Mouse (Mus musculus): Measurements from ENCODE around the gene Myl3.

The Myl3 gene

DNA sequence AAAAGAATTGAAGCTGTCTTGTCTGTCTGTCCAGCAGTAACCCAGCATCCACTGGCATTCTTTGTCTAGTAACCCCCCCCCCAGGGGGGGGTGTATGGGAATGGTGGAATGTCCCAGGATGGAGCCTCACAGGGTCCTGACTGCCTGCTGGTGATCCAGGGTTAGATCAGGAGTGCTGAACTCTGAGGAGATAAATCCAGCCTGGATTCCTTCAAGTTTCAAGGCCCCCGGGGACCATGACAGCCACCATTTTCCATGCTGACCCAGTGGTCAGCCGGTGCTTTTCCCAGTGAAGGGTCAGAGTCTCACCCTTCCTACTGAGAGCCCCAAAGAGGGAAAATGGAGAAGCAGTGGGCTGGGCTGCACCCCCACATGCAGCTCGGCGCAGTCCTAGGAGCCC, 9.8 kb upstream of the Myl3 start:
- DNase-seq (ENCODE audit: low read depth): no peak

DNA sequence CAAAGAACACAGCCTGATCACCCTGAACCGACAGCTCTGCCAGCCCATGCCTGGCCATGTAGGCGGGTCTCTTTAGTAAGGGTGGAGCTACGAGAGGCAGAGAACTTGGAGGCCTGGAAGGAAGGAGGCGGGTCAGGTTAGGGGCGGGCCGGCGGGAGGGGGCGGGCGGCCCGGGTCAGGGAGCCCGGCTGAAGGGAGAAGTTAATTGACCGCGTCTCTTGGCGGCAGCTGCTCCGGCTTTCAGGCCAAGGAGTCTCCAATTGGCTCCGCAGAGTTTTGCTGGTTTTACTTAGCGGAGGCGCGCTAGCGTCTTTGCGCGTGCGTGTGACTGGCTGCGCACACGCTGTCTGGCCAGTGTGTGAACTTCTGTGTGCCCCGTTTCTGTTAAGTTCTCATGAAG, 9.0 kb upstream of the Myl3 start:
- peak; percentile 89 for DNase-seq (ENCODE audit: low read depth)

DNA sequence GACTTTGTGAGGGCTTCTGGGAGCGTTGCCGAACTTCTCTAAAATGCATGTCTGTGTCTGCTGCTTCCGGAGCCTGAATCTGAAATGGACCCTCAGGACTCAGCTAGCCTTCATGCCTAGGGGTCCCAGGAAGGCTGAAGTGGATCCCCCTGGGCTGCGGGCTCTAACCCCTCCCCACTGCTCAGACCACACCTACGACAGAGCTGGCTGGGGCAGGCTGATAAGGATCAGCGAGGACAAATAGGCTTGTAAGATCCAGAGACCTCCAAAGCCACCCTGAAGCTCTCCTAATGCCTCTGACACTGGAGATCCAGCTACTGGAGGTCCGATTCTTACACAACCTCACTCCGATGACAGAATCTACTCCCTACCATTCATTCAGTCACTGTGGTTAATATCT, 8.6 kb upstream of the Myl3 start:
- no peak for DNase-seq (ENCODE audit: low read depth)

DNA sequence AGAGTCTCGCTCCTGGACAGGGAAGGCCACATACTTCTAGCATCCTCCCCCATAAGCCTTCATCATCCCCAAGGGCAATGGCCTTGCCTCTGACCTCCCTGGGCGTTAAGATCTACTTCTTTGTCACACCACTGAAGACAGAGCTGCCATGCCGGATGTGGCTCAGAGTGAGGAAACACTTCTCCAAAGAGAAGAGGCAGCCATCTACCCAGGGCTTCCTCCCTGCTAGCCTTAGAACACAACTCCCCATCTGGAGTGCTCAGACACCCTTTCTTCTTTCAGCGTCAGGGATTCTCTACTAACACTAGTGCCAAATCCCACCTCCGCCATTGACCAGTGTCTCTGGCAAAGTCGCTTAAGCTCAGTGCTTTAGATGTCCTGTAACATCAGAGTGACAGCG, 7.5 kb upstream of the Myl3 start:
- DNase-seq (ENCODE audit: low read depth): no peak

DNA sequence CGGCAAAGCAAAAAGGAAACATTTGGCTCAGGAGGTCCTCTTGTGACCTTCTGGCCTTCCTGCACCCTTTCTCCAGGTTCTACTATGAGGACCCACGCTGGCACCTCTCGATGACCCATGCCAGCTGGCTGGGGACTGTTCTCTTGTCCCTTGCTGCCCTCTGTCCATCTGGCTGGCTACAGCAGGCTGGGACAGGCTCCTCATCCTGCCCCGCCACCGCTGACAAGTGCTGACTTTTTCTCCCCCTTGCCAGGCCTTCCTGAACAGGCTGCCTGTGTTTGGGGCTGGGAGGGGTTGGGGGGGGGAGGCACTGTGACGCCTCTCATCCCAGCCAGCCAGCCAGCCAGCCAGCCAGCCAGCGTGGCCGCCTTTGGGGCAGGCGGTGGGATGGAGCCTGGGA, 5.3 kb upstream of the Myl3 start:
- DNase-seq (ENCODE audit: low read depth): no peak

DNA sequence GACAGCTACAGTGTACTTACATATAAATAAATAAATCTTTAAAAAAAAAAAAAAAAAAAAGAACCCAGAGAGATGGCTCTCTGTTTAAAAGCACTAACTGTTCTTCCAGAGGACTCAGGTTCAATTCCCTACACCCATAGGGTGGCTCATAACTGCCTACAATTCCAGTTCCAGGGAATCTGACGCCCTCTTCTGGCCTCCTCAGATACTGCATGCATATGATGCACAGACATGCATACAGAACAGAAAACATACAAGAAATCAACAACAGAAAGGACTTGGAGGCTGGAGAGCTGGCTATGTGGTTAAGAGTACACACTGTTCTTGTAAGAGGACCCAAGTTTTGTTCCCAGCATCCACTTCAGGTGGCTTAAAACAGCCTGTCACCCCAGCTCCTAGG, 3.6 kb upstream of the Myl3 start:
- no peak for DNase-seq (ENCODE audit: low read depth)

DNA sequence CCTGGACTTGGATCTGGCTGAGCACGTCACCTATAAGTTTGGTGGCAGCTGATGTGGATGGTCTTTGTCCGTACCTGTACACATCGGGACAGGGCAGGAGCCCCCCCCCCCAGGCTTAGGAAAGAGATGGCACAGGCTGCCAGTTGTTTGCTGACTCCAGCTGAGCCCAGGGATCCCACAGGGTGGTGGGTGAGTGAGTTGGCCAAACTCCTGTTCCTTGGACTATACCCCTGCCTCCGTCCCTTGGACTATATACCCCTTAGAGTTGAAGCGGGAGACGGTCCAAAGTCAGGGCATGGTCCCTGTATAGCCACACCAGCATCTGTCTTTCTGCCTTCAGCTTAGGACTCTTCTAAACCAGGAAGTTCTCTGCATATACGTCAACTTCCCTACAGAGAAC, 1.7 kb upstream of the Myl3 start:
- no peak for DNase-seq (ENCODE audit: low read depth)

DNA sequence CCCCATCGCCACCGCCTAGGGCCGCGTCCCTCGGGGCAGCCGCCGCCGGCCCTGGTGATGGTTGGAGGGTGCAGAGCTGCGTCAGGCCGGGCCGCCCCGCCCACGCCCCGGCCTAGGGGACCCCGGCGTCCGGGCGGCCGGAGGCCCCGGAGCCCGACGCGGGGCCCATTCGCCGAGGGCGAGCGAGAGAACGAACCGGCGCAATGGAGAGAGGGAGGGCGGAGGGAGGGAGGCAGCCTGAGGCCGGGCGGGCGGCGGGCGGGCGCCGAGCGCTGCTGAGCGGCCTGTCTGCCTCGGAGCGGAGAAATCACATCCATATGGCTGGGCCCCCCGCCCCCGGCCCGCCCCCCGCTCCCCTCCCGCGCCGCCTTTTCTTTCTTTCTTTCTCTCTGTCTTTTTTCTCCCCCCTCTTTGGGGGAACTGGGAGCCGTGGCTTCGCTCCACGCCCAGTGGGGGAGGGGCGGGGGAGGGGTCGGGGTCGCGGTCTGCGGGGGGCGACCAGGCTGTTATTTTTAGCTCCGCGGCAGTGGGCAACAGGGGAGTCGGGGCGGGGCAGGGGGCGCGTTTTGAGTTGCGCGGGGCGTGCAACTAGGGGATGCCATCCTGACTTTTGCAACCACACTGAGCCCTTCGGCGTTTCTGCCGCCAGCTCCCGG, 762 bp downstream of the Myl3 start:
- no peak for DNase-seq (ENCODE audit: low read depth)

DNA sequence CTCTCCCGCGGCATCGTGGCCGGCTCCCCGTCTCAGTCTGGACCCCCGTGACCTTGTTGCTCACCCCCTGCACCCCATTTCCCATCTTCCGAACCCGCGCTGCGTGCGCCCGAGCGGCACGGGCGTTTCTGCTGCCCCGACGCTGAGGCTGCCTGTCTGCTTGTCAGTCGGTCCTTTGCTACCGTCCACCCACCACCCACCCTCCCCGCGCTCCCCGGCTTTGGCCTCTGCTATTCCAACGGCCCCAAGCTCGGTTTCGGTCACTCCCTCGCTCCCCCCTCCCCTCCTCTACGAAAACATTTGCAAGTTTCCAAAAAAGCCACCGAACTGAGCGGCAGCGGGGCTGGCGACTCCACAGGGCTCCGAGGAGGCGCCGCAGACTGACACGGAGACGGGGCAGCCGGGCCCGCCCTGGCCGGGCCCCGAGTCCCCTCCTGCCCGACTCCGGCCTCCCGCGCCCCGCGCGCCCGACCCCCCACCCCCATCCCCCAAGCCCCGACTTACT, 1.3 kb downstream of the Myl3 start:
- no peak for DNase-seq (ENCODE audit: low read depth)

DNA sequence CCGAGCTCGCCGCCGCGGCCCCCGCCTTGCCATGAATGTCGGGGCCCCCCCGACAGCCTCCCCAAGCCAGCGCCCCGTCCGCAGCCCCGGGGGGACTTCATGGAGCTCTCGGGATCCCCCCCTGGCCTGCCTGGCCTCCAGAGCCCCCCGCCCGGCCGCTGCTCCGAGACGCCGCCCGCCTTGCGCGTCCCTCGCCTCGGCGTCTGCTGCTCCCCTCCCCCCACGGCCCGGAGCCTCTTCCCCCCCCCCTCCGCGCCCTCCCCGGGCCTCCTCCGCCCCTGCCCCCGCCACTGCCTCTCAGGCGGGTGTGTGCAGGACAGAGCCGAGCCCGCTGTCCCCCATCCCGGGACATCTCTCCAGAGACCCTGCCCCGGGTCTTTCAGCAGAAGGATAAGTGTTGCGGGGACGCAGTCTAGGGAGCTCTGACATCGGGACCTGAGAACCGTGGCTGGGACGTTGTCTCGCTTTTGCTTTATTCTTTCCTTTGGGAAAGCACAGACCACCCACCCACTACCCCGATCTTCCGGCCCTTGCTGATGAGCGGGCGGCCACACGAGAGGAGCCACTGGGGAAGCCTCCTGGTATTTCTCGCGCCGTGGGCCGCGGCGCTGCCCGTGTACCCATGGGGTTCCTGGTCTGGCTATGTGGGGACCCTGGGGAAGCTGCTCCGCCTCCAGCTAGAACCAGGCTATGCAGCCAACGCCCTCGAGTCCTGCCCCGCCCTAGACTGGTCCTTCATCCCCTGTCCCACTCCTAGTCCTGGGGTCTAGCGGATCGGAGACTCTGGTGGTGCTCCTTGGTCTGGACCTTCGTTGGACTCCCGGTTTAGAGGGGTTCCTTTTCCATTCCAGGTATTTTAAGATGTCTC, 2.0 kb downstream of the Myl3 start:
- DNase-seq (ENCODE audit: low read depth): no peak

DNA sequence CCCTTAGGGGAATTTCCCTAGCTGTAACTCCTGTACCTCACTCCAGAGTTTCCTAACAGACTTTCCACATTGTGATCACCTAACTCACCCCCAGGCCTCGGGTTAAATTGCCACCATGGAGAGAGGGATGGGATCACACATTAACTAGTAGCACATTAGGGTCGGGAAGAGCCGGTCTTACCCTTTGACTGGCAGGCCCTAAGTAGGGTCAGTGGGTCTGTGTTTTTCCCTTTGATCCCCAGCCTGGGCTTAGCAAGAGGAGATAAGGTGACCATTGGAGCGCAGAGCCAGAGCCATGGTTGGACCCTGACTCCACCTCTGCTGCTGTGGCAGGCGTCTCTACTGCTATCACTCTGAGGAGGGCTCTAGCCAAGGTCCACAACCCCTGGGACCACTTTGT, 4.1 kb downstream of the Myl3 start:
- no peak for DNase-seq (ENCODE audit: low read depth)

DNA sequence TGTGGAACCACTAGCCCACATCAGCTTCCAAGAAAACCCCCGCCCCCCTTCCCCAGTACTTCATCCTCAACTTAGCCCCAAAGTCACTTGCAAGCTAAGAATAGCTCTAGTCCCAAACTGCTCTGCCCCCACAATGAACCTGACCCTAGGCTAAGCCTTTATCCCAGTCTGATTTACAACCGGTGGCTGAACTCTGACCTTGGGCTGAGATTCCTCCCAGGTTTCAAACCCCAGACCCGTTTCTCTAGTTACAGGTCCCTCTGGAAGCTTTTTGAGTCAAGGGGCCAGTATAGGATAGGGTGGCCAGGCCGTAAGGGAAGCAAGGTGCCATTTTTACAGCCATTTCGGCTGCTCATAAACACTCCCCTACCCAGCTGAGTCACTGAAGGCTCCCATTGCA, 4.6 kb downstream of the Myl3 start:
- no peak for DNase-seq (ENCODE audit: low read depth)

DNA sequence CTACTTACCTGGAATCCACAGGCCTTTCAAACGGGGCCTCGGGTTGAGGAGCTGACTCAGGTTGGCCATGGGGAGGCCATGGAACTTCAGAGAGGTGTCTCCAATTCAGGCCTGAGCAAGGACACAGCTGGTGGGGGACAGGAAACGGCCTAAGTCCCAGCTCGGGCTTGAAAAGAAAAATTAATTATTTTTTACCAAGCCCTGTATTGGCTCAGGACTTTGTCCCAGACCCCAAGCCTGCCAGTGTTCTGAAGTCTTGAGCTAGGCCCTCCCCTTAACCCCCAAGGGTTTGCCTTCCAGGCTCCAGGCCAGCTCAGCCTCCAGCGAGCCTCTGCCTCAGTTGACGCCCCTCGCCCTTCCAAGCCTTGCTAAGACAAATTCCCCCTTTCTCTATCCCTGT, 5.3 kb downstream of the Myl3 start, which contains the start of gene Pth1r:
Gene Pth1r (minus strand): TSS at position 185 of the 400 bp plus-strand sequence.
- DNase-seq (ENCODE audit: low read depth): no peak

DNA sequence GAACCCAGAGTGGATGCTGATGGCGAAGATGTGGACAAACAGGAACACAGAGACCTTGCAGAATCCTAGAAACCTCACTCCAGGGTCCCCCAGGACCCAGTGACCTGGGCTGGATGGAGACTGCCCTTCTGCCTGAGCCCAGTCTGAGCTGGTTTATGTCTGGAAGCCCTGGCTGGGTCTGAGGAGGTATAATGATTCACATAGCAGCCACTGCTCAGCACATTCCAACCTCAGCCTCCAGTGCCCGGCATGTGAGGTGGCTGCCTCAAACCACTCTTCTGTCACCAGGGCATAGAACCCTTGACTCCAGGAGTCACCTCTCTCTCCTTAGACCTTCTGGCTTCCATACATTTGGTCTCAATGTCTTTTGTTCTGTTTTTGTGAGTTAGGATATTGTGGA, 6.8 kb downstream of the Myl3 start:
- no peak for DNase-seq (ENCODE audit: low read depth)

DNA sequence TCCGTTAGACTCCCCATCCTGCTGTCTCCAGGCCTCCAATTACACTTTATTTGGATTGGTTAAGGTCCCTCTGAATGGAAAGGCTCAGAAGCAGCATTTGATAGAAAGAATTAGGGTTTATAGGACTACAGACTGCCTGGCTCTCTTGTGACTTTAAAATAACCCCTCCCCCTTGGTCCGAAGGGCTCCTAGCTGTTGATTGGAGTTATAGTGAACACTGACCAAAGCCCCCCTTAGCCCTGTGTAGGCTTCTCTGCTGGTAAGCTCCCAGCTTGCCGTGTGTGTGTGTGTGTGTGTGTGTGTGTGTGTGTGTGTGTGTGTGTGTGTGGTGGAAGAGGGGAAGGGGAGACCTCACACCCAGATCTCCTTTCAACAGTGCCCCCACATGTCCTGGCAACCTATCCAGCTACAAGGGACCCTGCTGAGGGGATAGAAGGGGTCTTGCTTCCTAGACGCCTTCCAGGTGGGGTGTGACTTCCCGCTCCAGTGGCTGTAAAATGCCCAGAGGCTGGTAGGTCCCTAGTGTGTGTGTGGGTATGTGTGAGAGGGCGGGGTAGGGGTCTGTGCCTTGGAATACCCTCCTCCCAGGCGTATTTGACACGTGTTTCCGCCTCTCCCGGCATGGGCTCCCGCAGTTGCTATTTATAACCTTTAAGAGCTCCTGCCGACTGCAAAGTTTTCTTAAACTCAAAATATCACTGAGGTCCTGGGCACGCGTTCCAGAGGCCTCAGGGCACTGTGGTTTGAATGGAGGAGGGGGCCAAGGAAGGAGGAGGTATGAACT, 8.9 kb downstream of the Myl3 start:
- no peak for DNase-seq (ENCODE audit: low read depth)

DNA sequence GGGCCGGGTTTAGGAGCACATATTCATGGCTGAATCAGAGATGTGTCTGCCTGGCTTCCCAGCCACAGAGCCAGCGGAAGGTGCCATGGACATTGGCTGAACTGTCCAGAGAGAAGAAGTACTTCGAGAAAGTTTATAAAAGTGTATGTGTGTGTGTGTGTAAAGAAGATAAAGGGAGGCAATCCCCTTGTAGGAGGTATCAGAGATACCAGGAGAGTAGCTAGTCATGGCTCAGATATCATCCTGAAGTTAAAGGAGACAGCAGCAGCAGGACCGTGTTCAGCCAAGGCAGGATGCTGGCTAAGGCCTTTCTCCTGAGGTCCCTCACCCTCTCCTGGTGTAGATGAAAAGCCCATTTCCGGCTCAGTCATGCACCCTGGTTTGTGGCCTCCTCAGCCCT, 9.8 kb downstream of the Myl3 start:
- no peak for DNase-seq (ENCODE audit: low read depth)

DNA sequence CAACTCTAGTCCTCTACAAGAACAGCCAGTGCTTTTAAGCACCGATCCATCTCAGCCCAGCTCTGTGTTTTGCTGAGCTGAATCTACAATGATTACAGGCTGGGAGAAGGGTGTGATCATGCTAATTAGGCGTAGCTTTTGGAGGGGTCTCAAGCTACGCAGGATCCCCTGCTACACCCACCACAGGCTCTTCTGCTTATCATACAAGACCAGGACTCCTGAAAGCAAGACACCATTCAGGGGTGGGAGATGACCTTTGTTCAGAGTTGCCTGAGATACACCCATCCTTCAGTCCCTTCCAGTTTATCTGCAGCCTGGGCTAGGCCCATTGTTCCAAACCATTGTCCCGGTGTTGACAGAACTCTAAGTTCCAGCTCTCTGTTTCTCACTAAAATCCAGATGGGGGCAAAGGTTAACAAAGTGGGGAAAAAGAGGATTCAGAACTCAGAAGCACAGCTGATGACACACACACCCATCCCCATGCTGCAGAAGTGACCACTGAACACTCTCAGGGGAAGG, 11.3 kb downstream of the Myl3 start:
- DNase-seq (ENCODE audit: low read depth): no peak

DNA sequence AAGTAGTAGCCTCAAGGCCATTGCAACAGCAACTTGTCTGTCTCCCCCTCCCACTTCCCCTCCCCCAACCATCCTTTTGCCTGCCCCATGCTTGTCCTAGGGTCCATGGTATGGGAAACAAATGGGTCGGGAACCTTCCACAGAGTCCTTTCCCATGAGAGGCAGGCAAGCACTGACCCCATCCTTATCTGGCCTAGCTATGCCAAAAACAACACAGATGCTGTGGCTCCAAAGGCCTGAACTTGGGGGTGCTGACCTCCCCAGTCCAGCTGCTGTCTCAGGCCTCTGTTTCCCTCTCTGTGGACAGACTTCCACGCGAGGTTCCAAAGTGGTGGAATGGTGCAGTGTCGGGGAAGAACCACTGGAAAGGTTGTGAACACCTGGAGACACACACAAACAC, 12.1 kb downstream of the Myl3 start:
- no peak for DNase-seq (ENCODE audit: low read depth)

DNA sequence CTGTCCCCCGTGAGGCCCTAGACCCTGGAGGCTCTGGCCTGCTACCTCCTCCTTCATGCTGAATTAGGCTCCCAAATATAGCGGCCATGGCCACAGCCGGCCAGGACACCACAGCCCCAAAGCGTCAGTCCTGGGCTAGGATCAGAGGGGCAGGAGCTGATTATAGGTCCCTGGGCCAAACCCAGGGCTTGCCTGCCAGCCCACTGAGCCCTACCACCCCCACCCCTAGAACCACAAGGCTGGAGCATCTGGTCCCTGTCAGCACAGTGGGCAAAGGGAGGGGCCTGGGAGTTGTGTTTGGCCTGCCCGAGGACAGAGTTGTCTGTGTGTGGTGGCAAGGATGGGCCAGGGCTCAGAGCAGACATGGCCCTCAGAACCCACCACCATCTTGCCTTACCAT, 16.2 kb downstream of the Myl3 start:
- no peak for DNase-seq (ENCODE audit: low read depth)

DNA sequence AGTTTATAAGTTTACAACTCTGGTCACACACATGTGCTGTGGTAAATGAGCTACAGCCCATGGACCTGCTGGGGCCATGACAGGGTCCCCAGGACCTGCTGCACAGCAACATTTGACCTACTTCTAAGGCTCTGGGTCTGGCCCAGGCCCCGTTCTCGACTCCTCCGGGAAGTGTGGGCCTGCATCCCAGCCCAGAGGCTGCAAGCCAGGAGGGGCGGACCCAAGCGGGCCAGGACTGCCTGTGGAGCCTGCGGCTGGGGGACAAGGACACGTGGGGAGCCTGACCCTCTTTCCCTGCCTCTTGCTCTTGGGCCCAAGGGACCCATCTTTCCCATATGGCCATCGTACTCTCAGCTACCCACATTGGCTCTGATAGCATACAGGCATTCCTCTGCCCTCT, 16.9 kb downstream of the Myl3 start:
- DNase-seq (ENCODE audit: low read depth): no peak

DNA sequence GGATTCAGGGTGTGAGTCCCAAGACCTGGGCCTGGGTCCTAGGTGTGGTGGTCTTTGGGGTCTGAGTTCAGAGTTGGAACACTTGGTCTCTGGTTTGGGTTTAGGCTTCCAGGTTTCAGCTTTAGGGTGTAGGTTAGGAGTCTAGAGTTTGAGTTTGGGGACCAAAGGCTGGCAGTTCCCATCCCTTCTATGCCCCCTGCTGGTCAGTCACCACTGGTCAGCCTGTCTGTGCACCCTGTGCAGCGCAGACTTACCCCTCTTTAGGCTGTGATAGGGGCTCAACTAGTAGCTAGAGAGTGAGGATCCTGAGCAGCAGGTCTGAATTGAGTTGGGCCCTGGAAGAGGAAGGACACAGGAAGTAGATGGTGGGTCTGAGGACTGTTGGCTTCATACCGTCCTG, 17.6 kb downstream of the Myl3 start:
- no peak for DNase-seq (ENCODE audit: low read depth)

DNA sequence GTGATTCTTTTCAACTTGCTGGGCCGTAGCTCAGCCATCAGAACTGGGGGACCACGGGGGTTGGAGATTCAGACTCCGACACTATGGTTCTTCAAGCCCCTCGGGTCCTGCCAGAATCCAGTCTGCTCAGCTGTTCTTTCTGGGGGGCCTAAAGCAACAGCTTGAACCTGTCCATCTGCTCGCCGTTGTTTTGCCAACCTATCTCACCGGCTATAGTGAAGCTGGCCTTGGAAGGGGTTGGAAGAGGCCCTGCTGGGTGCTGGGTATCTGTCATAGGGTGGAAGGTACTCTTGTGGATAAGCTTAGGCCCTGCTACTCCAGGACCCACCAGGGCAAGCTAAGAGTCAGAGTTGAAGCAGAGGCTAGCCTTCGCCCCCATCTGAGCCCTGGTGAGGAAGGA, 19.2 kb downstream of the Myl3 start:
- DNase-seq (ENCODE audit: low read depth): no peak

DNA sequence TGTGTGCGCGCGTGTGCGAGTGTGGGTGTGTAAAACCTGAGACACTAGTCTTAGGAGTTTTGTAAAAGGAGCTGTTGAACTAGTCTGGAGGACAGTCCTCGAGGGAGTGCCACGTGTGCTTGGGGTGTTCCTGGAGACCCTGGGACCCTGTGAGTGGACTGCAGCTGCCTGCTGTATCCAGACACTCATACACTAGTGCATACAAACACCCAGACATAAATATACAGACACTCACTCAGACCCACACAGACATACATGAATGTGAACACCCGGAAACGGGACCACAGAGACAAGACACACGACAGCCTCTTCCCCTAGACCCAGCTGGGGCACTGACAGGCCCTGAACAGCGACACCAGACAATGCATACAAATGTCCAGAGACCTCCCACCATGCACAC, 21.1 kb downstream of the Myl3 start:
- DNase-seq (ENCODE audit: low read depth): no peak

Data from fibroblast of lung, adult 2 months (primary cell).